Mouse (Mus musculus): ENCODE data around the gene Ttc23.

DNA sequence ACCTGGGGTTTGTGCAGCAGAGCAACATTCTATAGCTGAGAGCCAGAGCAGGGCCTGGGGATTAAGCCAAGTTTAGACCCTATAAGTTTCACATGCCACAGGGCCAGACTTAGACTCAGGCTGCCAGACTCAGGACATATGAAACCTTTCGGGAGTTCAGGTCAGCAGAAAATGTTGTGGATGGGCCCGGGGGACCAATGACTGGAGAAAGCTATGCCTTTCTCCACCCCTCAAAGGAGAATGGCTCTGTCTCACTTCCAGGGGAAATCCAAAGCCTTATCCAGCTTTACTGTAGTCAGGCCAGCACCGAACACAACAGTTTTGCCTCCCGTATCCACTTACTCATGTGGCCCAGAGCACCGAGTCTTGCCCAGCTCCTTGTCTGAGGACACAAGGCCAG lies 93.6 kb downstream of the Ttc23 start:
- no peak for TF ChIP-seq CTCF (IDR thresholded peaks at IDR 0.05; ENCODE audit: low read depth)
- no peak for TF ChIP-seq EP300 (IDR thresholded peaks at IDR 0.05; ENCODE audit: low read depth)

All from liver, embryonic 14.5 days (tissue).